Mouse (Mus musculus): ENCODE data around the gene Arhgef2.

DNA sequence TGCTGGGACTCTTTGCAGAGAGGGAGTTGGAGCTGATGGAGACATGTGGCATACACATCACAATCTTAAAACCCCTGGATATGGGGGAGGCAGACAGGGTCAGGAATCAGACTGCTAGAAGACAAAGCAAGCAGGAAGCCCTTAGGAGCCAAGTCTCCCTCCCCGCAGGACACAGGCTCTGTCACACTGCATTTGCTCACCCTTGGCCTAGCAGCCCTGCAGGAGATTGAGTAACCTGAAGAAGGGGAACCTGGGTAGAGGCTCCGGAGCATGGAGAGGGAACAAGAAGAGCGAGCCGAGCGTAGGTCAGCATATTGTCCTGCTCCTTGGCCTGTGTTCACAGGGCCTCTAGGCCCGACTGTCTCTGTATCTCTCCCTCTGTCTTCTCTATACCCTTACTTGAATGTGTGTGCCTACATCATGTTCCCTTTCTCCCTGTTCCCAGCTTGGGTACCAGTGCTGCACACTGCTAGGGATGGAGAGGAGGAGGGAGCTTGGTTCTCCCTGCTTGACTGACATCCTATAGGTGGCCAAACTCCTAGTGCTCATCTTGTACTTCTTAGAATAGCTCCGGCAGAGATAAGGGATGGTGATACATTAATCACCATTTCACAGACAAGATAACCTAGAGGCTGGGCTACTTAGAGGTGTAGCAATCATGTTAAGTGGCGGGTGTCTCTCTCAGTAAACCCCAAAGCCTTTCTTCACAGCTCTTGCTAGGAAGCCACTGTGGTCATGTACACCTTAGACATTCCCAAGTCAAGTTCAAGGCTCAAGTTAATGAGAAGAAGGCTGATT lies 12.5 kb downstream of the Arhgef2 start:
- TF ChIP-seq CTCF (IDR thresholded peaks at IDR 0.05; ENCODE audit: control insufficient read depth, insufficient read depth, low read length): no peak
- TF ChIP-seq POLR2A (IDR thresholded peaks at IDR 0.05; ENCODE audit: borderline replicate concordance, control insufficient read depth, low read depth, low read length): no peak

Measured in bone marrow, adult 2 months (tissue).